In the genomic region with DNA sequence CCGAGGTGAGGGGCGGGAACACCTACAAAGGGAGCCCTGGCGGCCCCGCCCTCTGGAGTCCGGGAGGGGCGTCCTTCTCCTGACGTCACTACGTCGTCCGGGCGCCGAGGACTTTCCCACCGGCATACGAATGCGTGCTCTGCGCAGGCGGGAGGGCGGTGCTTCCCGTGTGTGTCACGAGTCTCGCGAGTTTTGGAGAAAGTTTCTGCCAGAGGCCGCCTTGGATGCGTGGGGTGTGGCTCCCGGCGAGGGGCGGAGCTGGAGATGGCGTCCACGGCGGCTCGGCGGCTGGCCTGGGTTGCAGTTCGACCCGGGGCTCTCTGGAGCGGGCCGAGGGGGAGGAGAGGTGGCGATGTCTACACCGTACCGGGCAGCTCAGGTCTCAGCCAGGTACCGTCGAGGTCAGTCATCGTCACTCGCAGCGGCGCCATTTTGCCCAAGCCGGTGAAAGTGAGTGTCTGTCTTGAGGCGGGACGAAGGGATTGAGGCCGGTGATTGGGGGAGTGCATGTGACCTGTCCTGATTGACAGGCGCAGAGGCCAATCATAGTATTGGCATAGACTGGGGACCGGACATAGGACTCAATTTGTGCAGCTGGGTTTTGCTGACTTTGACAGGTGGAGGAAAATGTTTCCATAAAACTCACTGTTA, we compare ENCODE assay signal across 7 mouse cellular contexts. TPM values are rescaled to one million over a fixed set of nuclear protein-coding genes. Genes with fewer than 3 reads are reported as not detected.
DNase-seq lines count a peak whose midpoint lies in the region; ATAC-seq lines count a peak whose summit lies in the region.

No protein-coding gene starts in this region.

- no peaks in the 10 kb centered on the region for H3K27me3 ChIP-seq in embryonic facial prominence, embryonic 11.5 days (ENCODE audit: control insufficient read depth, insufficient read depth, low read length)
- peaks cover 10% of the 10 kb centered on the region for H3K27me3 ChIP-seq in limb, embryonic 10.5 days (ENCODE audit: low read depth, poor library complexity, severe bottlenecking)
- peaks cover 9% of the 10 kb centered on the region for H3K27me3 ChIP-seq in midbrain, embryonic 13.5 days

- peak overlapping the region; percentile 73 for H3K4me2 ChIP-seq in embryonic facial prominence, embryonic 11.5 days (ENCODE audit: low read depth, low read length)
- H3K4me2 ChIP-seq in midbrain, embryonic 13.5 days (replicated peaks): peak overlapping the region; percentile 88

- H3K9ac ChIP-seq in embryonic facial prominence, embryonic 11.5 days (replicated peaks; ENCODE audit: low read length): peak overlapping the region; percentile 68
- H3K9ac ChIP-seq in midbrain, embryonic 13.5 days (replicated peaks): peak overlapping the region; percentile 77

- under 1% methylated on average over 51 of the region's 51 CpGs for WGBS in embryonic facial prominence, embryonic 11.5 days
- under 1% methylated on average over 51 of the region's 51 CpGs for WGBS in limb, embryonic 10.5 days
- under 1% methylated on average over 51 of the region's 51 CpGs for WGBS in midbrain, embryonic 13.5 days

- no peak overlapping the region; the same call in 1 of the 2 replicates for H3K27ac ChIP-seq in embryonic facial prominence, embryonic 11.5 days (replicated peaks; ENCODE audit: low read depth, low read length)
- H3K27ac ChIP-seq in limb, embryonic 10.5 days: peak overlapping the region; percentile 94
- peak overlapping the region; percentile 84 for H3K27ac ChIP-seq in midbrain, embryonic 13.5 days

- DNase-seq in adrenal gland, postnatal 14 days: peak; percentile 98
- peak; percentile 98 for DNase-seq in embryonic facial prominence, embryonic 11.5 days (ENCODE audit: low spot score)
- DNase-seq in kidney, adult 11 months: peak; percentile 98
- peak; percentile 97 for DNase-seq in limb, embryonic 10.5 days (ENCODE audit: low spot score)
- peak; percentile 98 for DNase-seq in spleen, adult 12 weeks (ENCODE audit: low spot score)

- no peaks in the 10 kb centered on the region for H3K9me3 ChIP-seq in embryonic facial prominence, embryonic 11.5 days (replicated peaks; ENCODE audit: control insufficient read depth, low read length)
- no peaks in the 10 kb centered on the region for H3K9me3 ChIP-seq in limb, embryonic 10.5 days (replicated peaks)
- H3K9me3 ChIP-seq in midbrain, embryonic 13.5 days: no peaks in the 10 kb centered on the region

- H3K36me3 ChIP-seq in embryonic facial prominence, embryonic 11.5 days (replicated peaks; ENCODE audit: control insufficient read depth, insufficient read depth, low read depth, low read length): peaks cover 5% of the 10 kb centered on the region
- H3K36me3 ChIP-seq in limb, embryonic 10.5 days: peaks cover 36% of the 10 kb centered on the region
- peaks cover 33% of the 10 kb centered on the region for H3K36me3 ChIP-seq in midbrain, embryonic 13.5 days

- H3K4me3 ChIP-seq in embryonic facial prominence, embryonic 11.5 days (ENCODE audit: low read depth, low read length): peak overlapping the region; percentile 62
- peak overlapping the region; percentile 85 for H3K4me3 ChIP-seq in limb, embryonic 10.5 days
- H3K4me3 ChIP-seq in midbrain, embryonic 13.5 days (replicated peaks): peak overlapping the region; percentile 61

- ATAC-seq in embryonic facial prominence, embryonic 11.5 days (replicated peaks; ENCODE audit: insufficient number of reproducible peaks, low FRiP score, low TSS enrichment, low read depth): peak; percentile 95
- ATAC-seq in granulocyte monocyte progenitor cell, adult 5-6 weeks (replicated peaks; ENCODE audit: poor library complexity, severe bottlenecking): peak; percentile 77
- peak; percentile 99 for ATAC-seq in midbrain, embryonic 13.5 days

- peaks cover 5% of the 10 kb centered on the region for H3K4me1 ChIP-seq in embryonic facial prominence, embryonic 11.5 days (ENCODE audit: control insufficient read depth, insufficient read depth, low read length)
- peaks cover 23% of the 10 kb centered on the region for H3K4me1 ChIP-seq in limb, embryonic 10.5 days
- H3K4me1 ChIP-seq in midbrain, embryonic 13.5 days (replicated peaks): peaks cover 24% of the 10 kb centered on the region

RNA-seq across cellular contexts. Expression of gene Smdt1, which starts 7.2 kb away (rescaled TPM):
- total RNA-seq in adrenal gland, postnatal 14 days (2021): 177 and 179 TPM in 2 replicates
- polyA plus RNA-seq in embryonic facial prominence, embryonic 11.5 days (2014; fragmentation: Nextera tagmentation; extraction: Ambion mirVana): 214 and 227 TPM in 2 replicates
- 192 and 201 TPM in 2 replicates for total RNA-seq in granulocyte monocyte progenitor cell, adult 5-6 weeks (2014; fragmentation: Nextera tagmentation)
- 84.4 and 94.6 TPM in 2 replicates for total RNA-seq in granulocyte monocyte progenitor cell, adult 5-6 weeks (2017)
- polyA plus RNA-seq in limb, embryonic 10.5 days (2016; fragmentation: Nextera tagmentation; extraction: Ambion mirVana): 211 and 212 TPM in 2 replicates
- polyA plus RNA-seq in midbrain, embryonic 13.5 days (2015; fragmentation: Nextera tagmentation; extraction: Ambion mirVana): 303 and 324 TPM in 2 replicates

RNA-seq across cellular contexts. Expression of gene Pheta2, which starts 7.2 kb away (rescaled TPM):
- total RNA-seq in adrenal gland, postnatal 14 days (2021): 1.8 and 2.1 TPM in 2 replicates
- polyA plus RNA-seq in embryonic facial prominence, embryonic 11.5 days (2014; fragmentation: Nextera tagmentation; extraction: Ambion mirVana): 3.6 and 3.7 TPM in 2 replicates
- 2.7 and 5.4 TPM in 2 replicates for total RNA-seq in granulocyte monocyte progenitor cell, adult 5-6 weeks (2014; fragmentation: Nextera tagmentation)
- 1.9 and 4.1 TPM in 2 replicates for total RNA-seq in granulocyte monocyte progenitor cell, adult 5-6 weeks (2017)
- 5.4 and 7.4 TPM in 2 replicates for polyA plus RNA-seq in limb, embryonic 10.5 days (2016; fragmentation: Nextera tagmentation; extraction: Ambion mirVana)
- 0.99 and 1.5 TPM in 2 replicates for polyA plus RNA-seq in midbrain, embryonic 13.5 days (2015; fragmentation: Nextera tagmentation; extraction: Ambion mirVana)

RNA-seq across cellular contexts. Expression of gene Naga, which starts 7.2 kb away (rescaled TPM):
- 59.5 and 62.1 TPM in 2 replicates for total RNA-seq in adrenal gland, postnatal 14 days (2021)
- polyA plus RNA-seq in embryonic facial prominence, embryonic 11.5 days (2014; fragmentation: Nextera tagmentation; extraction: Ambion mirVana): 26.9 and 30.6 TPM in 2 replicates
- 45.0 and 63.1 TPM in 2 replicates for total RNA-seq in granulocyte monocyte progenitor cell, adult 5-6 weeks (2014; fragmentation: Nextera tagmentation)
- 34.0 and 50.4 TPM in 2 replicates for total RNA-seq in granulocyte monocyte progenitor cell, adult 5-6 weeks (2017)
- polyA plus RNA-seq in limb, embryonic 10.5 days (2016; fragmentation: Nextera tagmentation; extraction: Ambion mirVana): 19.0 and 29.2 TPM in 2 replicates
- polyA plus RNA-seq in midbrain, embryonic 13.5 days (2015; fragmentation: Nextera tagmentation; extraction: Ambion mirVana): 18.1 and 22.7 TPM in 2 replicates

RNA-seq across cellular contexts. Expression of gene Ndufa6, which starts 8.2 kb away (rescaled TPM):
- 659 and 675 TPM in 2 replicates for total RNA-seq in adrenal gland, postnatal 14 days (2021)
- polyA plus RNA-seq in embryonic facial prominence, embryonic 11.5 days (2014; fragmentation: Nextera tagmentation; extraction: Ambion mirVana): 271 and 281 TPM in 2 replicates
- 266 and 267 TPM in 2 replicates for total RNA-seq in granulocyte monocyte progenitor cell, adult 5-6 weeks (2014; fragmentation: Nextera tagmentation)
- total RNA-seq in granulocyte monocyte progenitor cell, adult 5-6 weeks (2017): 173 and 202 TPM in 2 replicates
- 243 and 262 TPM in 2 replicates for polyA plus RNA-seq in limb, embryonic 10.5 days (2016; fragmentation: Nextera tagmentation; extraction: Ambion mirVana)
- 350 and 359 TPM in 2 replicates for polyA plus RNA-seq in midbrain, embryonic 13.5 days (2015; fragmentation: Nextera tagmentation; extraction: Ambion mirVana)

RNA-seq across cellular contexts. Expression of gene Cyp2d22, which starts 34.1 kb away (rescaled TPM):
- 37.0 and 37.9 TPM in 2 replicates for total RNA-seq in adrenal gland, postnatal 14 days (2021)
- 1.4 and 2.2 TPM in 2 replicates for polyA plus RNA-seq in embryonic facial prominence, embryonic 11.5 days (2014; fragmentation: Nextera tagmentation; extraction: Ambion mirVana)
- 0.54 TPM in 1 of 2 replicates, not detected in the other for total RNA-seq in granulocyte monocyte progenitor cell, adult 5-6 weeks (2014; fragmentation: Nextera tagmentation)
- not detected in 2 replicates for total RNA-seq in granulocyte monocyte progenitor cell, adult 5-6 weeks (2017)
- polyA plus RNA-seq in limb, embryonic 10.5 days (2016; fragmentation: Nextera tagmentation; extraction: Ambion mirVana): 0.80 and 2.9 TPM in 2 replicates
- 1.1 and 1.8 TPM in 2 replicates for polyA plus RNA-seq in midbrain, embryonic 13.5 days (2015; fragmentation: Nextera tagmentation; extraction: Ambion mirVana)
